In the genomic region with DNA sequence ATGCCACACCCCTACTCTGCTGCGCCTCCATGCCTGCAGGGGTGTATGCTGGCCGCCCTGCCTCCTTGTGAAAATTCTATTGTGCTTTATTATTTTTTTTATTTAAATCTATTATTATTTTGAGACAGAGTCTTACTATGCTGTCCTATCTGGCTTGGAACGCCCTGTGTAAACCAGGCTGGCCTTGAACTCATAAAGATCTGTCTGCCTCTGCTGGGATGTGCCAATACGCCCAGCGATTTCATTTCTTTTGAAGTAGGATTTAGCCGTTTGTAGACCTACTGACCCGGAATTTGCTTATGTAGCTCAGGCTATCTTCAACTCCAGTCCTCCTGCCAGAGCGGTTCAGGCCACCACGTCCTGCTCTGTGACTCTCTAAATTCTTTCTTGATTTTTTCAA, we compare ENCODE assay signal across 8 mouse cellular contexts. TPM values are rescaled to one million over a fixed set of nuclear protein-coding genes. Genes with fewer than 3 reads are reported as not detected.
DNase-seq lines count a peak whose midpoint lies in the region; ATAC-seq and TF ChIP-seq lines count a peak whose summit lies in the region.

No protein-coding gene starts in this region.

- H3K27me3 ChIP-seq in lung, embryonic 15.5 days = peaks cover 15% of the 10 kb centered on the region; the same call in 1 of the 2 replicates
- peaks cover 4% of the 10 kb centered on the region; the same call in 1 of the 2 replicates for H3K27me3 ChIP-seq in forebrain, postnatal 0 days (ENCODE audit: insufficient read depth, low read length)
- peaks cover 11% of the 10 kb centered on the region; the same call in 1 of the 2 replicates for H3K27me3 ChIP-seq in liver, postnatal 0 days (ENCODE audit: insufficient read depth, low read length)

- no peak for ATAC-seq in lung, embryonic 15.5 days (ENCODE audit: borderline replicate concordance, extremely low read depth, low FRiP score, low TSS enrichment)
- ATAC-seq in forebrain, postnatal 0 days = no peak
- ATAC-seq in liver, postnatal 0 days = no peak

- H3K36me3 ChIP-seq in lung, embryonic 15.5 days = 0 out of 2 replicates have a peak, but pooled peaks cover 2% of the 10 kb centered on the region
- no peaks in the 10 kb centered on the region for H3K36me3 ChIP-seq in forebrain, postnatal 0 days (ENCODE audit: insufficient read depth)
- peaks cover 3% of the 10 kb centered on the region; the same call in 1 of the 2 replicates for H3K36me3 ChIP-seq in liver, postnatal 0 days (replicated peaks; ENCODE audit: insufficient read depth, low read length)

- no peak for DNase-seq in gastrocnemius, adult 2 months
- DNase-seq in gastrocnemius, adult 8-10 months (ENCODE audit: low spot score in 2 of 2) = no peak
- no peak for DNase-seq in lung, postnatal 25 days (ENCODE audit: low spot score)
- no peak for DNase-seq in forebrain, postnatal 0 days
- no peak for DNase-seq in liver, postnatal 0 days
- DNase-seq in urinary bladder, postnatal 25 days (ENCODE audit: low spot score) = no peak
- DNase-seq in left cerebral cortex, postnatal 4 days = no peak

- H3K27ac ChIP-seq in gastrocnemius, adult 2 months = peak overlapping the region; percentile 92; the same call in 1 of the 2 replicates
- H3K27ac ChIP-seq in lung, embryonic 15.5 days = no peak overlapping the region
- H3K27ac ChIP-seq in forebrain, postnatal 0 days (ENCODE audit: low read depth, low read length) = no peak overlapping the region
- no peak overlapping the region for H3K27ac ChIP-seq in liver, postnatal 0 days (ENCODE audit: low read depth)

- no peaks in the 10 kb centered on the region for H3K9me3 ChIP-seq in lung, embryonic 15.5 days
- H3K9me3 ChIP-seq in forebrain, postnatal 0 days (ENCODE audit: low read length) = no peaks in the 10 kb centered on the region
- no peaks in the 10 kb centered on the region for H3K9me3 ChIP-seq in liver, postnatal 0 days (ENCODE audit: low read length)

- peak overlapping the region; percentile 80 for H3K4me2 ChIP-seq in lung, embryonic 15.5 days
- H3K4me2 ChIP-seq in forebrain, postnatal 0 days (ENCODE audit: low read depth) = peak overlapping the region; percentile 88; the same call in 1 of the 2 replicates
- H3K4me2 ChIP-seq in liver, postnatal 0 days (ENCODE audit: low read depth, low read length) = peak overlapping the region; percentile 74

- peak overlapping the region; percentile 93; the same call in 1 of the 2 replicates for H3K4me3 ChIP-seq in gastrocnemius, adult 2 months
- H3K4me3 ChIP-seq in lung, embryonic 15.5 days = no peak overlapping the region
- no peak overlapping the region for H3K4me3 ChIP-seq in forebrain, postnatal 0 days (ENCODE audit: low read depth, low read length)
- H3K4me3 ChIP-seq in liver, postnatal 0 days (ENCODE audit: low read depth, low read length) = no peak overlapping the region

- no peak for TF ChIP-seq CTCF in gastrocnemius, adult 2 months (IDR thresholded peaks at IDR 0.05)
- TF ChIP-seq CTCF in forebrain, postnatal 0 days (IDR thresholded peaks at IDR 0.05; ENCODE audit: low read depth) = no peak
- no peak for TF ChIP-seq CTCF in liver, postnatal 0 days (IDR thresholded peaks at IDR 0.05; ENCODE audit: low read depth)

- 61% methylated on average over 9 of the region's 9 CpGs for WGBS in lung, embryonic 15.5 days
- 68% methylated on average over 9 of the region's 9 CpGs for WGBS in forebrain, postnatal 0 days
- WGBS in liver, postnatal 0 days (ENCODE audit: insufficient replicate concordance) = 60% methylated on average over 9 of the region's 9 CpGs

- intact Hi-C loops in gastrocnemius, adult 2 months (cut with DNase I) = loop anchor here (5.0 kb wide), 1 partner anchor 107 kb away; no protein-coding TSS in a partner anchor
- intact Hi-C loops in left cerebral cortex, postnatal 4 days (cut with DNase I) = no loop called here

- H3K9ac ChIP-seq in lung, embryonic 15.5 days = no peak overlapping the region
- H3K9ac ChIP-seq in forebrain, postnatal 0 days = no peak overlapping the region
- H3K9ac ChIP-seq in liver, postnatal 0 days (replicated peaks) = no peak overlapping the region

- TF ChIP-seq EP300 in liver, postnatal 0 days (IDR thresholded peaks at IDR 0.05; ENCODE audit: low read depth) = no peak

- H3K4me1 ChIP-seq in lung, embryonic 15.5 days = peaks cover 31% of the 10 kb centered on the region
- H3K4me1 ChIP-seq in forebrain, postnatal 0 days (ENCODE audit: insufficient read depth) = 0 out of 2 replicates have a peak, but pooled peaks cover 4% of the 10 kb centered on the region
- peaks cover 20% of the 10 kb centered on the region for H3K4me1 ChIP-seq in liver, postnatal 0 days (ENCODE audit: insufficient read depth)

RNA-seq across cellular contexts. Expression of a gene that starts 0.8 kb away (rescaled TPM):
- 10 to 100 TPM; 19.1 to 30.7 TPM for total RNA-seq in gastrocnemius, adult 2 months (2021)
- total RNA-seq in gastrocnemius, adult 8-10 months (2022) = 10 to 100 TPM; 10.5 to 19.3 (median 15.0) TPM
- polyA plus RNA-seq in lung, embryonic 15.5 days (2015; fragmentation: Nextera tagmentation; extraction: Ambion mirVana) = 226 and 250 TPM in 2 replicates
- 41.2 and 57.4 TPM in 2 replicates for total RNA-seq in forebrain, postnatal 0 days (2014; rRNA removed)
- polyA plus RNA-seq in forebrain, postnatal 0 days (2015; fragmentation: Nextera tagmentation; extraction: Ambion mirVana) = 125 and 140 TPM in 2 replicates
- 243 and 249 TPM in 2 replicates for polyA plus RNA-seq in liver, postnatal 0 days (2015; fragmentation: Nextera tagmentation; extraction: Ambion mirVana)
- total RNA-seq in left cerebral cortex, postnatal 4 days (2021) = 10 to 100 TPM; 53.1 to 56.4 TPM

RNA-seq across cellular contexts. Expression of a gene that starts 51.2 kb away (rescaled TPM):
- 10 to 100 TPM; 12.5 to 15.3 TPM for total RNA-seq in gastrocnemius, adult 2 months (2021)
- 10 to 100 TPM; 13.4 to 20.8 (median 15.4) TPM for total RNA-seq in gastrocnemius, adult 8-10 months (2022)
- 19.1 and 20.8 TPM in 2 replicates for polyA plus RNA-seq in lung, embryonic 15.5 days (2015; fragmentation: Nextera tagmentation; extraction: Ambion mirVana)
- total RNA-seq in forebrain, postnatal 0 days (2014; rRNA removed) = 21.2 and 30.0 TPM in 2 replicates
- 8.9 and 13.1 TPM in 2 replicates for polyA plus RNA-seq in forebrain, postnatal 0 days (2015; fragmentation: Nextera tagmentation; extraction: Ambion mirVana)
- 13.4 and 14.8 TPM in 2 replicates for polyA plus RNA-seq in liver, postnatal 0 days (2015; fragmentation: Nextera tagmentation; extraction: Ambion mirVana)
- 10 to 100 TPM; 24.1 to 28.2 TPM for total RNA-seq in left cerebral cortex, postnatal 4 days (2021)
